Mouse (Mus musculus): ENCODE measurements around the gene Mdga2. TPM values are rescaled to one million over a fixed set of nuclear protein-coding genes. Genes with fewer than 3 reads are reported as not detected.

The Mdga2 gene
- total RNA-seq, 2 experiments from 2014 or later = 0.11 TPM; not detected in 1

- DNase-seq = no peak
These were observed 519.6 kb downstream of the Mdga2 start for GRCm38 (mm10) chr12:66702781-66703180.

GRCm38 (mm10) chr12:66679558-66679957 is 542.8 kb downstream of the Mdga2 start:
- no peak for DNase-seq

GRCm38 (mm10) chr12:66648605-66649552 is 573.5 kb downstream of the Mdga2 start:
- no peak for DNase-seq

GRCm38 (mm10) chr12:66640408-66640807 is 581.9 kb downstream of the Mdga2 start:
- DNase-seq = no peak

GRCm38 (mm10) chr12:66619944-66620343 is 602.4 kb downstream of the Mdga2 start:
- DNase-seq = no peak

GRCm38 (mm10) chr12:66591617-66592230 is 630.6 kb downstream of the Mdga2 start:
- DNase-seq = no peak

- no peak for DNase-seq
These were observed 657.0 kb downstream of the Mdga2 start for GRCm38 (mm10) chr12:66565396-66565795.

GRCm38 (mm10) chr12:66556846-66557245 is 665.5 kb downstream of the Mdga2 start:
- DNase-seq = no peak

GRCm38 (mm10) chr12:66556178-66556820 is 666.0 kb downstream of the Mdga2 start:
- DNase-seq = no peak

- no peak for DNase-seq
These were observed 697.4 kb downstream of the Mdga2 start for GRCm38 (mm10) chr12:66524973-66525372.

GRCm38 (mm10) chr12:66499258-66499657 is 723.1 kb downstream of the Mdga2 start:
- no peak for DNase-seq

GRCm38 (mm10) chr12:66470868-66471267 is 751.5 kb downstream of the Mdga2 start:
- no peak for DNase-seq

GRCm38 (mm10) chr12:66470243-66470863 is 752.0 kb downstream of the Mdga2 start:
- no peak for DNase-seq

GRCm38 (mm10) chr12:66465516-66465915 is 756.8 kb downstream of the Mdga2 start:
- no peak for DNase-seq

- DNase-seq = no peak
These were observed 779.0 kb downstream of the Mdga2 start for GRCm38 (mm10) chr12:66443340-66443739.
